Mouse (Mus musculus) MEL (cell line): ENCODE data around the gene Creb3l2. TPM values are rescaled to one million over a fixed set of nuclear protein-coding genes. Genes with fewer than 3 reads are reported as not detected.

Source experiments
- DNase-seq: peaks from one replicate; pipeline ENCODE4 v3.0.0; 2011; ENCODE audit warnings: low read depth, low spot score
- H3K27ac ChIP-seq: 2 replicates; pipeline ENCODE4 v1.5.1; 2012; ENCODE audit warnings: low read depth, mild to moderate bottlenecking, control low read depth, low read length, moderate library complexity; ENCODE audit not compliant: control insufficient read depth
- H3K27me3 ChIP-seq, 2 experiments: fragments of 150-350 bp in 1 of 2; sonication (generic) in 1 of 2; 2 replicates each; pipeline ENCODE4 v1.6.1; 2012; ENCODE audit warnings: low read length in 2 of 2, mild to moderate bottlenecking in 2 of 2, improper control_type of control experiment in 1 of 2, moderate library complexity in 1 of 2; ENCODE audit not compliant: insufficient read depth in 2 of 2, control insufficient read depth in 1 of 2
- H3K36me3 ChIP-seq, 2 experiments: 2 replicates each; pipeline ENCODE4 v1.6.1; 2012 to 2014; ENCODE audit warnings: low read length in 2 of 2, improper control_type of control experiment in 1 of 2, inconsistent platforms in 1 of 2, mild to moderate bottlenecking in 1 of 2; ENCODE audit not compliant: insufficient read depth in 2 of 2, control insufficient read depth in 1 of 2
- H3K4me1 ChIP-seq, 2 experiments: fragments of 150-350 bp in 1 of 2; sonication (generic) in 1 of 2; 2 replicates each; pipeline ENCODE4 v1.6.1; 2012; ENCODE audit warnings: low read length in 2 of 2, improper control_type of control experiment in 1 of 2, mild to moderate bottlenecking in 1 of 2; ENCODE audit not compliant: insufficient read depth in 2 of 2, control insufficient read depth in 1 of 2
- H3K4me3 ChIP-seq, 2 experiments: fragments of 150-350 bp in 1 of 2; sonication (generic) in 1 of 2; 2 replicates each; pipeline ENCODE4 v1.5.1; 2012; ENCODE audit warnings: low read depth in 2 of 2, low read length in 2 of 2, mild to moderate bottlenecking in 2 of 2, moderate library complexity in 2 of 2, control low read depth in 1 of 2, improper control_type of control experiment in 1 of 2; ENCODE audit not compliant: control insufficient read depth in 1 of 2, insufficient read depth in 1 of 2
- H3K79me2 ChIP-seq: 2 replicates; pipeline ENCODE4 v1.6.1; 2012; ENCODE audit warnings: mild to moderate bottlenecking, low read length, moderate library complexity; ENCODE audit not compliant: control insufficient read depth, poor library complexity, insufficient read depth
- H3K9ac ChIP-seq: 2 replicates; pipeline ENCODE4 v1.6.1; 2012; ENCODE audit warnings: low read depth, mild to moderate bottlenecking, control low read depth, low read length, moderate library complexity; ENCODE audit not compliant: control insufficient read depth, poor library complexity, severe bottlenecking
- H3K9me3 ChIP-seq: fragments of 150-350 bp; sonication (generic); replicated peaks from 2 replicates; pipeline ENCODE4 v1.6.1; 2012; ENCODE audit warnings: mild to moderate bottlenecking, low read length, improper control_type of control experiment, moderate library complexity; ENCODE audit not compliant: insufficient read depth
- BHLHE40 ChIP-seq: IDR thresholded peaks from 2 replicates; pipeline ENCODE4 v1.6.1; 2012; ENCODE audit warnings: low read depth, mild to moderate bottlenecking, inconsistent platforms, low read length, improper control_type of control experiment, borderline replicate concordance
- EP300 ChIP-seq, 2 experiments: IDR thresholded peaks; 2 replicates each; pipeline ENCODE4 v1.6.1; 2011; ENCODE audit warnings: improper control_type of control experiment in 2 of 2, low read length in 2 of 2, low read depth in 1 of 2, mild to moderate bottlenecking in 1 of 2
- ETS1 ChIP-seq: IDR thresholded peaks from 2 replicates; pipeline ENCODE4 v1.6.1; 2012; ENCODE audit warnings: low read depth, mild to moderate bottlenecking, inconsistent platforms, low read length, improper control_type of control experiment, moderate library complexity
- GABPA ChIP-seq: IDR thresholded peaks from 2 replicates; pipeline ENCODE4 v1.6.1; 2012; ENCODE audit warnings: low read depth, mild to moderate bottlenecking, inconsistent platforms, low read length, improper control_type of control experiment, moderate library complexity
- HCFC1 ChIP-seq: IDR thresholded peaks from 2 replicates; pipeline ENCODE4 v1.6.1; 2012; ENCODE audit warnings: low read depth, mild to moderate bottlenecking, inconsistent platforms, low read length, improper control_type of control experiment, moderate library complexity
- JUND ChIP-seq: IDR thresholded peaks from 2 replicates; pipeline ENCODE4 v1.6.1; 2011; ENCODE audit warnings: low read depth, mild to moderate bottlenecking, improper control_type of control experiment, low read length
- KAT2A ChIP-seq: conservative IDR thresholded peaks from 2 replicates; pipeline ENCODE4 v1.6.1; 2012; ENCODE audit warnings: low read depth, low read length, improper control_type of control experiment, inconsistent platforms
- MAFK ChIP-seq: IDR thresholded peaks from 2 replicates; pipeline ENCODE4 v1.6.1; 2011; ENCODE audit warnings: low read depth, mild to moderate bottlenecking, low read length, improper control_type of control experiment, borderline replicate concordance
- MAZ ChIP-seq: IDR thresholded peaks from 2 replicates; pipeline ENCODE4 v1.6.1; 2012; ENCODE audit warnings: low read depth, mild to moderate bottlenecking, inconsistent platforms, low read length, improper control_type of control experiment
- MXI1 ChIP-seq: IDR thresholded peaks from 2 replicates; pipeline ENCODE4 v1.6.1; 2011; ENCODE audit warnings: mild to moderate bottlenecking, low read depth, low read length, improper control_type of control experiment
- MYB ChIP-seq: IDR thresholded peaks from 2 replicates; pipeline ENCODE4 v1.6.1; 2011; ENCODE audit warnings: mild to moderate bottlenecking, low read depth, low read length, improper control_type of control experiment
- NELFE ChIP-seq: IDR thresholded peaks from 2 replicates; pipeline ENCODE4 v1.6.1; 2011; ENCODE audit warnings: low read depth, low read length, improper control_type of control experiment
- SIN3A ChIP-seq: IDR thresholded peaks from 2 replicates; pipeline ENCODE4 v1.6.1; 2012; ENCODE audit warnings: low read length, improper control_type of control experiment, inconsistent platforms
- SMC3 ChIP-seq: IDR thresholded peaks from 2 replicates; pipeline ENCODE4 v1.6.1; 2011; ENCODE audit warnings: low read depth, low read length, improper control_type of control experiment
- TAL1 ChIP-seq: IDR thresholded peaks from 2 replicates; pipeline ENCODE4 v1.6.1; 2012; ENCODE audit warnings: mild to moderate bottlenecking, inconsistent platforms, low read length, moderate library complexity, mixed read lengths
- TBP ChIP-seq: IDR thresholded peaks from 2 replicates; pipeline ENCODE4 v1.8.0; 2011; ENCODE audit warnings: low read depth, low read length, improper control_type of control experiment
- USF2 ChIP-seq, 2 experiments: IDR thresholded peaks; 2 replicates each; pipeline ENCODE4 v1.6.1; 2011 to 2012; ENCODE audit warnings: improper control_type of control experiment in 2 of 2, low read length in 2 of 2, borderline replicate concordance in 1 of 2, inconsistent platforms in 1 of 2, low read depth in 1 of 2, mild to moderate bottlenecking in 1 of 2; ENCODE audit not compliant: insufficient read depth in 1 of 2
- ZKSCAN1 ChIP-seq: IDR thresholded peaks from 2 replicates; pipeline ENCODE4 v1.6.1; 2012; ENCODE audit warnings: low read depth, mild to moderate bottlenecking, inconsistent platforms, low read length, improper control_type of control experiment, moderate library complexity
- ZMIZ1 ChIP-seq: IDR thresholded peaks from 2 replicates; pipeline ENCODE4 v1.6.1; 2012; ENCODE audit warnings: low read depth, mild to moderate bottlenecking, inconsistent platforms, low read length, improper control_type of control experiment, moderate library complexity
- ZNF384 ChIP-seq: IDR thresholded peaks from 2 replicates; pipeline ENCODE4 v1.6.1; 2012; ENCODE audit warnings: low read depth, mild to moderate bottlenecking, inconsistent platforms, low read length, improper control_type of control experiment
- polyA plus RNA-seq, 2 experiments: library from polyadenylated mRNA; stranded (reverse) in 1 of 2; unstranded in 1 of 2; fragments of >175 nt in 1 of 2; fragments of >200 nt in 1 of 2; gene quantifications; 2 replicates each; pipeline versions ENCODE4 v1.2.1 to v1.2.4; 2012; ENCODE audit warnings: low replicate concordance in 2 of 2, low read depth in 1 of 2; ENCODE audit not compliant: insufficient read length in 2 of 2, insufficient read depth in 1 of 2, missing spikeins in 1 of 2
- total RNA-seq: library from RNA; depleted of rRNA; stranded (reverse); fragments of 300-350 nt; gene quantifications from 2 replicates; pipeline ENCODE4 v1.2.3, GENCODE M21; 2012

Gene Creb3l2
- total and polyA plus RNA-seq, 3 experiments: not detected

DNA sequence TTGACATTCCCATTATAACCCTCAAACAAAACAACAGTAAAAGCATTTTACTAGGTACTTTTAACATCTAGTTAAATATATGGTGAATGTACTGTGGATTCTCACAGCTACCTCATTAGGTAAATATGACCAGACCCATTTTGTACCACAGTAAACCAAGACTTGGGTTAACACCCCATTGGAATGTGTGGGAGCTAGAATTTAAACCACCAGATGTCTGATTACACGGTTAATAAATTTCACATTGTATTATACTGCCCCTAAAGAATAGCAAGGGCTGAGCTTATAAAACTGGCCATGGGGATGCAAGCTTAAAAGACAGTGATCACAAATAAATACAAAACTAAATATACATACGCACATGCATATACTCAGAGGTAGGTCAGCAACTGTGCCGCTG is 34.1 kb downstream of the Creb3l2 start:
- Histone ChIP-seq H3K4me1 (no peaks in the 10 kb centered on the region), H3K9me3 (no peaks in the 10 kb centered on the region), H3K27me3 (no peaks in the 10 kb centered on the region), H3K36me3 (no peaks in the 10 kb centered on the region), H3K27ac (no peak overlapping the region), H3K4me3 (no peak overlapping the region), H3K9ac (no peak overlapping the region), H3K79me2 (no peaks in the 10 kb centered on the region)
- no peak for DNase-seq
- TF ChIP-seq EP300 (IDR thresholded peaks at IDR 0.05; ENCODE audit: low read depth in 1 of 2, low read length in 2 of 2): no peak
- TF ChIP-seq USF2 (IDR thresholded peaks at IDR 0.05; ENCODE audit: borderline replicate concordance in 1 of 2, insufficient read depth in 1 of 2, low read depth in 1 of 2, low read length in 2 of 2): no peak
- no peak for TF ChIP-seq JUND
- TF ChIP-seq ZKSCAN1: no peak
- TF ChIP-seq NELFE: no peak
- no peak for TF ChIP-seq SMC3
- TF ChIP-seq GABPA: no peak
- no peak for TF ChIP-seq KAT2A
- TF ChIP-seq HCFC1: no peak
- no peak for TF ChIP-seq TBP
- no peak for TF ChIP-seq MAFK
- TF ChIP-seq MAZ: no peak

- no peaks in the 10 kb centered on the region for H3K27me3 ChIP-seq
- TF ChIP-seq SIN3A (no peak), ZMIZ1 (no peak), MYB (no peak), BHLHE40 (no peak)
- H3K9ac ChIP-seq: no peak overlapping the region
- DNase-seq: no peak
- no peaks in the 10 kb centered on the region for H3K4me1 ChIP-seq
- H3K27ac ChIP-seq: no peak overlapping the region
- H3K36me3 ChIP-seq: no peaks in the 10 kb centered on the region
- no peaks in the 10 kb centered on the region for H3K9me3 ChIP-seq
- H3K79me2 ChIP-seq: no peaks in the 10 kb centered on the region
- no peak overlapping the region for H3K4me3 ChIP-seq
Measured at GRCm38 (mm10) chr6:37406903-37407302, 35.0 kb downstream of the Creb3l2 start.

DNA sequence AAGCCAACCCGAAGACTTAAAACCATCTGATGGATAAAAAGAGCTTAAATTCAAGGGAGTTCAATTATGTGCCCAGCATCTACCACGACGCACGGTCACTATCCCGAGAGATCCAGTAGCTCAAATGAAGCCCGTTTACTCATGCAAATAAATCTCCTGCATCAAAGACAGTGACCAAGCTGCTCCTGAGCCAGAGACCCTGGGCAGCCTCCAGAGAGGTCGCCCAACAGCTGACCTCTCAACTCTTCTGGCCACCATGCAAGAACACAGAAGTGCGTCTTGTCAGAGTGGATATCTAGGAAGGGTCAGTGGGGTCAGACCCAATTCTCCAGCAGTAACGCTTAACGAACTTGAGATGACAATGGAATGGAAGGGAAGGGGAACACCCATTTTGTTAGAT is 35.9 kb downstream of the Creb3l2 start:
- H3K27ac ChIP-seq: no peak overlapping the region
- TF ChIP-seq TAL1: no peak
- no peak for TF ChIP-seq MXI1
- TF ChIP-seq ZNF384: no peak
- TF ChIP-seq ETS1: no peak
- H3K4me1 ChIP-seq: no peaks in the 10 kb centered on the region
- H3K4me3 ChIP-seq: no peak overlapping the region
- H3K9me3 ChIP-seq: no peaks in the 10 kb centered on the region
- H3K27me3 ChIP-seq: no peaks in the 10 kb centered on the region
- no peaks in the 10 kb centered on the region for H3K36me3 ChIP-seq
- no peak overlapping the region for H3K9ac ChIP-seq
- no peaks in the 10 kb centered on the region for H3K79me2 ChIP-seq
- no peak for DNase-seq
